Mouse (Mus musculus) NIH3T3 (cell line): ENCODE measurements at regions not wholly inside any gene's neighbourhood (a gene's known extent, or its start where the extent isn't known, plus 50 kb on each side); places are given as distances from the start of the nearest gene placed in this dataset.

Experiments
- DNase-seq: peaks from one replicate; pipeline ENCODE4 v3.0.0-alpha.2; 2012; ENCODE audit warnings: low read depth

- DNase-seq = no peak
Measured at GRCm38 (mm10) chr3:147096179-147096578, 244.0 kb downstream of the Ttll7 start.

- no peak for DNase-seq
Measured at GRCm38 (mm10) chr3:147098065-147098580, 246.0 kb downstream of the Ttll7 start.

GRCm38 (mm10) chr3:147098611-147099010 is 246.4 kb downstream of the Ttll7 start:
- no peak for DNase-seq

- DNase-seq = peak; percentile 37
Measured at GRCm38 (mm10) chr3:147099143-147099713, 247.1 kb downstream of the Ttll7 start.

GRCm38 (mm10) chr3:147101053-147101764 is 249.0 kb downstream of the Ttll7 start:
- no peak for DNase-seq

- DNase-seq = peak; percentile 20
Measured at GRCm38 (mm10) chr3:147101765-147102113, 249.6 kb downstream of the Ttll7 start.

- DNase-seq = no peak
Measured at GRCm38 (mm10) chr3:147103428-147103827, 251.3 kb downstream of the Ttll7 start.

GRCm38 (mm10) chr3:147117609-147118008 is 265.4 kb downstream of the Ttll7 start:
- peak; percentile 39 for DNase-seq

- peak; percentile 28 for DNase-seq
Measured at GRCm38 (mm10) chr3:147118092-147118491, 265.9 kb downstream of the Ttll7 start.

- no peak for DNase-seq
Measured at GRCm38 (mm10) chr3:147118622-147119021, 266.5 kb downstream of the Ttll7 start.

- DNase-seq = no peak
Measured at GRCm38 (mm10) chr3:147121826-147122225, 269.7 kb downstream of the Ttll7 start.

GRCm38 (mm10) chr3:147127740-147128139 is 275.6 kb downstream of the Ttll7 start:
- no peak for DNase-seq

- DNase-seq = no peak
Measured at GRCm38 (mm10) chr3:147132830-147133229, 280.7 kb downstream of the Ttll7 start.

- DNase-seq = no peak
Measured at GRCm38 (mm10) chr3:147133408-147133807, 281.2 kb downstream of the Ttll7 start.

GRCm38 (mm10) chr3:147140414-147140813 is 288.2 kb downstream of the Ttll7 start:
- no peak for DNase-seq

GRCm38 (mm10) chr3:147153456-147153855 is 301.3 kb downstream of the Ttll7 start:
- peak; percentile 42 for DNase-seq

GRCm38 (mm10) chr3:147153998-147154397 is 301.8 kb downstream of the Ttll7 start:
- peak; percentile 72 for DNase-seq

- DNase-seq = no peak
Measured at GRCm38 (mm10) chr3:147163126-147163525, 311.0 kb downstream of the Ttll7 start.

- DNase-seq = no peak
Measured at GRCm38 (mm10) chr3:147163540-147163939, 311.4 kb downstream of the Ttll7 start.

- peak; percentile 41 for DNase-seq
Measured at GRCm38 (mm10) chr3:147164931-147165330, 312.8 kb downstream of the Ttll7 start.

GRCm38 (mm10) chr3:147166555-147166954 is 314.4 kb downstream of the Ttll7 start:
- peak; percentile 31 for DNase-seq

GRCm38 (mm10) chr3:147169215-147169614 is 317.0 kb downstream of the Ttll7 start:
- no peak for DNase-seq

GRCm38 (mm10) chr3:147170106-147170505 is 317.9 kb downstream of the Ttll7 start:
- DNase-seq = no peak

GRCm38 (mm10) chr3:147178746-147179145 is 326.6 kb downstream of the Ttll7 start:
- no peak for DNase-seq
